Mouse (Mus musculus) gastrocnemius, postnatal 14 days (tissue): ENCODE data around the gene Ccp110. TPM values are rescaled to one million over a fixed set of nuclear protein-coding genes. Genes with fewer than 3 reads are reported as not detected.

ENCODE experiments used
- DNase-seq: peaks from one replicate; pipeline ENCODE4 v3.0.0; 2021; ENCODE audit warnings: mixed read lengths
- intact Hi-C: fragments of 180-260 bp; cut with DNase I; formaldehyde crosslinking; loops from one replicate; pipeline ENCODE4 v1.15.1; 2025; ENCODE audit warnings: low total_unique reads
- total RNA-seq, 2 experiments: library from RNA; stranded (reverse); gene quantifications; 2 replicates each; pipeline ENCODE4 v1.2.3; 2021

Ccp110 gene
- total RNA-seq, 2 experiments from 2014 or later, result 2.6 to 3.1 TPM

DNA sequence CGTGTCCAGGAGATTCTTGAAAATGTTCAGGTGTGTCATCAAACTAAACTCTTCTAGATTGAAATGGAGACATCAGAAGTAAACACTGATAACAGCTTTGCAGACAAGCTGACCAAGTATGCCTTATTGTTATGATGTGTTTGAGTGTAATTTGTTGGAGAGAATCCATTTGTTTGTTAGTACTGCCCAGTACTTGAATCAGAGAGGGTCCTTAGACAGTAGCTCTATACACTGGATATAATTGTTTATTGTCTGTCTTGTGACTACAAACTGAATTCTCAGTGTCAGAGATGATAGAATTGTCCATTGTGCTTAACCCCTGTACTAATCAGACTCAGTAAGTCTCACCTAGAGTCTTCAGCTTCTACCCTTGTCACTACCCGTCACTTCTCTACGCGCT lies 5.7 kb downstream of the Ccp110 start:
- intact Hi-C loops, result no loop called here
- no peak for DNase-seq

DNA sequence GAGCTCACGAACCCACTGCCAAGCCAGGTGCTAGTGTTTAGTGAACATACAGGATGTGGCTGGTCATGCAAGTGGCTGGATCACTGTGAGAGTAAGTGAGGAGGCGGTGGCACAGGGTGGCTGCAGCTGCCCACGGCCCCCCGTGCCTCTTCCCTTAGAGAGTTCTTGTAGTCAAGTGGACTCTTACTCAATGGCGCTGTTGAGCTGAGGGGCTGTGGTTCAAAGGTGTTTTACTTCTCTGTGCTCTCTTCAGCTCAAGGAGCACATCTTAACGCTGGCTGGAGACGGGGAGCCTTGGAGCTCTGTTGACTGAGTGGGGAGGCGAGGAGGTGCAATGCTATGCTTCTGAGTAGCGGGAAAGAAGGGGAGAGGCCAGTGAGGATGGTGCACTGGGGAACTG lies 11.6 kb downstream of the Ccp110 start:
- no peak for DNase-seq
- intact Hi-C loops, result no loop called here

DNA sequence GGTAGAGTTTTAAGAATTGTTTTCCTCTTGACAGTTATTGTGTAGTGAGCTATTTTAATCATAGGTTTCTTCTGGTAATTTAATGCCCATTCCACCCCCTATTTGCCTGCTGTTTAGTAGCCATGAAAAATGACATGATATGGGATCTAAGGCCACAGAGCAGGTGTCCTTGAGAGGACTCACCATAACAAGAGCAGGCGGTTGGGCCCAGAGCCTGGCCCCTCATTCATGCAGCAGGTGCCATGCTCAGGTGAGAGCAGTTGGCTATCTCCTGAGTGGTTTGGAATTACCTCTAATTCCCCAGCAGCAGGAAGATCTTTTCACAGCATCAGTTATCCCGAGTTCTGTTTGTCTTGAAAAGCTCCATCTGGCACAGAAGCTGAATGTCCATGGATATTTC lies 13.1 kb downstream of the Ccp110 start:
- DNase-seq, result no peak
- intact Hi-C loops, result no loop called here

DNA sequence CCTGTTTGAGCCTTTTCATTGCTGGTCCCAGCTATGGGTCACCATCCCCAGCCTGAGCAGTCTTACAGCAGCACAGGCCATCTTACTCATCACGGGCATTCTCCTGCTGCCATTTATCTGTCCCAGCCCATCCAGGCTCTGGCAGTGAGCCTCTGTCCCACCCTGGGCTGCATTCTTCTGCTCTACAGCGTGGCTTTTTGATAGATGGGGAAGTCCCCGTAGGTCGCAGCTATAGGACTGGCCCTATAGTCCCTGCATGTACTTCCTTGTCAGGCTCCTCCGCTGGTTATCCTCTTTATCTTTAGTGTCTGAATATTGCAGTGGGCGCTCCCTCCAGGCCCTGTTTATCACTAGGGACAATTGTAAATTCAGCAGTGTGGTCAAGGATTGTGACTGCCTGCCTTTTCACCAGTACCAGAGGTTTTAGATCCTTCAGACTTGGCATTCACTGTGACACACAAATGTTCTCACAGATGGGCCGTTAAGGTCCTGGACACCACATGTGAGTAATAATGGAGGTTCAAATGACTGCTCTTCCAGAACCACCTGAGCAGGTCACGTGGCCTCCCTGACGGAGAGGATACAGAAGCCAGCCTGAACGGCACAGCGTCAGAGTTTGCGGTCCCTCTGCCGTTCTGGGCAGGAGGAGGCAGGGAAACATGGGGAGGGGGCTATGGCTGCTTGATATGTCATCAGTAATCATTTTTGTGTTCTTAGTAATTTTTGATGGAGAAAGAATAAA lies 16.7 kb downstream of the Ccp110 start:
- intact Hi-C loops, result no loop called here

DNA sequence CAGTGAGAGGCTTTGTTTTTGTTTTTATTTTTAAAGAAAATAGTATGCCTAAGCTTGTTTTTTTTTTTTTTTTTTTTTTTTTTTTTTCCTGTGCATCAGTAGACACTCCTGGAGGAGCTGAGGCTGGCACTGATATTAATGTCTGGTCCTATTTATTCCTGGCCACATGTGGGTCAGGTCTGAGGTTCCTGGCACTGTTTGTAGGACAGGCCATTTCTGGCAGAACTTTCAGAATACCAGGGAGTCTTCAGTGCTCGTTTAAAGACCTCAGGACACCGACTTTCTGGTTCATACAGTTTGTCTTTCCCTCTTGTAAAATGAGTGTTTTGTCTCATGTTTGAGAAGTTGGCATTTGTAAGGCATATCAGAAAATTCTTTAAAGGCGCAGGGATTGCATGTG lies 19.4 kb downstream of the Ccp110 start:
- intact Hi-C loops, result no loop called here
- no peak for DNase-seq

More for the DNA sequence above, 16.7 kb downstream of the Ccp110 start:
- DNase-seq, result no peak

DNA sequence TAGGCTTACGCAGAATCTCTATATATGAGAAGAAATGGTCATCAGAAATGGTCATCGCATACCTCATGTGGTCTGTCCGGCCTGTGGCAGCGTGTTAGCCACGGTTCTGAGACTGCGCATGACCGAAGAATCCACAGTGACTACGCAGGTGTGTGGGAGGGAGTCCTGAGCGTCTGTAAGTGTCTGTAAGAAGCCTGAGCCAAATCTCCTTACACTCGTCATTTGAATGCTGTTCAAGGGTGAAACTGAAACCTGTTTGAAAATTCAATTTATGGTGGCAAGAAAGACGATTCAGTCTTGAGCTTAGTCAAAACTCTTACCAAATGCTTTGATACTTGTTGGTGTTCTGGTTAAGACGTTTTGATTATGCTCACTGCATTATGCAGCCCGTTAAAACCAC lies 20.9 kb downstream of the Ccp110 start:
- DNase-seq, result no peak
- intact Hi-C loops, result no loop called here

DNA sequence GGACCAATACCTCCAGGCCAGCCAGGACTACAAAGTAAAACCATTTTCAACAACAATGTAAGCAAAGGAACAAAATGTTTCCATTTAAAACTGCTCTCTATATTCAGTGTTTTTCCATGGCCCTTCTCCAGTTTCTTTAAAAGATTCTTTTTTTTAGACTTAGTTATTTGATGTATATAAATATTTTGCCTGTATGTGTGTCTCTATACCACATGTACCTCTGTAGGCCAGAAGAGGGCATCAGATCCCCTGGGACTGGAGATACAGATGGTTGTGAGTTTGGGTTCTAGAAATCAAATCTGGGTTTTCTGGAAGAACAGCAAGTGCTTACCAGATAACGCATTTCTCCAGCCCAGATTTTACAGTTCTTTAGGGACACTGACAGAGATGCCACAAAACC lies 26.4 kb downstream of the Ccp110 start:
- intact Hi-C loops, result no loop called here
- no peak for DNase-seq

DNA sequence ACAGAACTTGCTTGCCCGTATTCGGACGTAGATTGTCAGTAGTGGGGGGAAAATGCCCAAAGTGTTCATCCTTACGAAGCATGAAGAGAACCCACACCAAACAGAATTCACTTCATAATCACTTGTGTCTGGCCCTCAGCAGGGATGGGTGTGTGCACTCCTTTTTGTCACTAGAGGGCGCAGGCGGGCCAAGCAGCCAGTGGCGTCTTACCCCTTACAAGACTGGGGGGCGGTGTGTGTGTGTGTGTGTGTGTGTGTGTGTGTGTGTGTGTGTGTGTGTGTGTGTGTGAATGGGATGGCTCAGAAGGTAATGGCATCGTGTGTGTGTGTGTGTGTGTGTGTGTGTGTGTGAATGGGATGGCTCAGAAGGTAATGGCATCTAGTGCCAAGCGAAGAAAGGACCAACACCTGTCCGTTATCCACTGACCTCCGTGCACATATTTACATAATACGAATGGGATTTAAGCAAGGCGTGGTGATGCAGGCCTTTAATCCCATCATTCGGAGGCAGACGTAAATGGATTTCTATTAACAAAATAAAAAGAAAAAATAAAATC lies 27.7 kb downstream of the Ccp110 start, which contains the start of gene Vps35l:
Gene Vps35l (plus strand): TSS at position 252 of the 557 bp plus-strand sequence.
- peak; percentile 80 for DNase-seq

DNA sequence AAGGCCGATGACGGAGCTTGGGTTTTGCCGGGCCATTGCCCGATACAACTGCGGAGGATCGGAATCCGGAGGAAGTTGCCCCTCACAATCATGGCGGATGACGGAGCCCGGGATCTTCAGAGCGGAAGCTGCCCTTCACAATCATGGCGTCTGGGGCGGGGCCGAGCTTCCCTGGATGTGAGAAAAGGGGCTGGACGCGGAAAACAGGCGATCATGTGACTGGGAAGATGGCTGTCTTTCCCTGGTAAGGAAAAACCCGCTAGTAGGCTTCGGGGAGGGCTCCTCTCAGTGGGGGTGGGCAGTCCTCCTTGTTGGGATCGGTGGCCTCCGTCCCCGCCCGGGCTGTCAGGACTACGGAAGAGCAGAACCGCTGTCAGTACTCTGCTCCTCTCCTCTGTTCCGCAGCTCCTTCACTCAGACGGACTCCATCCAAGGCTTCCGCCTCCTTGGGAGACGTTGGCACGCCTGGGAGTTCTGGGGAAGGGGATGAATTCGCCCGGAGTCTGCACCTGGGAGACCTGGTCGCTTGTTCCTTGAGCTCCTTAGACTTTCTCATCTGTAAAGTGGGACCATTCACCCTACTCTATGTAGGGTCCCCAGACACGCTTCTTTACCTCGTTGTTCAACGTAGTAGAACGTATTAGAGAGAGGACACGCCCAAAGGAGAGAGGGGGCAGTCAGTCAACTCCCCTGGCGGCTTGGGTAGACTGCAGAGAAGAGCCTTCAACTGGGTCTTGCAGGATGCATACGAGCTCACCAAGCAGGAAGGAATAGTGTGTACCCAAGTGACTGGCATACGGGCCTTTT lies 28.4 kb downstream of the Ccp110 start:
- DNase-seq, result peak; percentile 98
- intact Hi-C loops, result no loop called here

More for the DNA sequence above, 27.7 kb downstream of the Ccp110 start, which contains the start of gene Vps35l:
- intact Hi-C loops, result no loop called here

DNA sequence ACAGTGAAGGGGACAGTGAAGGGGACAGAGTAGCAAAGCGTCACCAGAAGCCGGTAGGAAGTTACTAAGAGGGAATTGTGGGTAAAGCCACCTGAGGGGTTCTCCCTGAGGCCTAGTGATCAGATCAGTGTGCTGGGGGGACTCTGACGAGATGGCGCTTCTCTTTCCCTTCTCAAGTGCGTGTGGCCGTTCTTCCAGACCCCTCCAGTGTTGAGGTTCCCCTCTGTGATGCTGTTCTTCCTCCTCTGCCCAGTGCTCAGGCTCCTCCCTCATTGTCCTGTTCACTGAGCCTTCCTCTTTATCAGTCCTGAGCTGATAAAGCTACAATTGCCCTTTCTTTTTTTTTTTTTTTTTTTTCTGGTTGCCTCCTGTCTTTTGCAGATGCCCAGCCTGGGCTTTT lies 29.9 kb downstream of the Ccp110 start:
- no peak for DNase-seq
- intact Hi-C loops, result no loop called here

DNA sequence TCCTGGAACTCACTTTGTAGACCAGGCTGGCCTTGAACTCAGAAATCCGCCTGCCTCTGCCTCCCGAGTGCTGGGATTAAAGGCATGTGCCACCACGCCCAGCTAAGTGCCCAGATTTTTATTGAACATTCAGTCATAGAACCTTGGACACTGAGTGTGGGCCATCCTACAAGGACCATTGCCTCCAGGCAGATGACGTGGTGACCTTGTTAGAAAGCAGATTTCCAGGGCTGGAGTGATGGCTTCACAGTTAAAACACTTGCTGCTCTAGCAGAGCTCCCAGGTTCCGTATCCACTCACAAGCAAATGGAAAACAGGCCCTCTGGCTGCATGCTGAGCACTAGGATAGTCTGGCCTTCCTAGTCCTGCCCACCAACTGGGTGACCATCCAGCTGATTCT lies 32.4 kb downstream of the Ccp110 start:
- intact Hi-C loops, result no loop called here
- DNase-seq, result no peak

DNA sequence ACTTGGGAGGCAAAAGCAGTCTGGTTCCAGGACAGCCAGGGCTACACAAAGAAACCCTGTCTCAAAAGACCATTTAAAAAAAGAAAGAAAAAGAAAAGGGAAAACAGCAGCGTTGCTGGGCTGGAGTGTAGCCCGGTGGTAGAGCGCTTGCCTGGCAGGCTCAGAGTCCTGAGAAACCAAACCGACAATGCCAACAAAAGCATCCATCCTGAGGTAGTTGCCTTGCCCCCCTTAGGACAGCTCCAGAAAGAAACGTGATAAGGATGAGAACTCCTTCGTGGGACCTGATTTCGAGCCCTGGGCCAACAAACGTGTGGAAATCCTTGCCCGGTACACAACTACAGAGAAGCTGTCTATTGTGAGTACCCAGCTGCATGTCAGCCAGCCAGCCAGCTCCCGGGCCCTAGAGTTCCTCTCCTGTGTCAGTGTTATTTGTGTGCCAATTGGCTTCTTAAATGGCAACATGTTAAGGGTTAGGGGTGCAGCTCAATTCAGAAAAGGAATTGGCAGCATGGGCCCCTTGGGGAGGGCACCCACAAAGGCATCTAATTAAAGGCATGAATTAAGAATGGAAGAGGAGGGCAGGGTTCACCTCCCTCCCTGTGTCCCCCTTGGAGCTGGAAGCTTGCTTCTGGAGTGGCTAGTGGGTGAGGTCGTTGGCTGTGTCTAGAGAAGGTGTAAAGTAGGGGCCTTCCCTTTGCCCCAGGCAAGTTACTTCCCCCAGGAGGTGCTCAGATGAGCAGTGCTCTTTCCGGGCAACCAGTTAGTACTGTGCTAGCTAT lies 35.7 kb downstream of the Ccp110 start:
- no peak for DNase-seq

DNA sequence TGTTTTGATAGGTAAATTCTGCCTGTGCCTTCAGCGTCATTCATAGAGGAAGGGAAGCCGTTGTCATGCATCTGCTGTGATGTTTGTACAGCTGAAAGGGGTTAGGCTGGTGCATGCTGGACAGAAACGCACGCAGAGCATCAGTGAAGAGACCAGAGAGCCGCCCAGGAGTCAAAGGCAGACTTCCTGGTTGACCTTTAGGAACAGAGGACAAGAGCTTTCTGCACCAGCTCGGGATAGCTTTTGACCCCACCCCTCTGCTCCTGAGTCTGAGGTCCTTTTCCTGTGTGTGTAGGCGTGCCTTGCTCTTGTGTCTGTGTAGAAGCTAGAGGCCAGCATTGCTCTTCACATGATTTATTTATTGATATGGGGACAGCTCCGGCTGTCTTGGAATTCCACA lies 37.4 kb downstream of the Ccp110 start:
- no peak for DNase-seq
- intact Hi-C loops, result no loop called here

More for the DNA sequence above, 35.7 kb downstream of the Ccp110 start:
- intact Hi-C loops, result no loop called here

DNA sequence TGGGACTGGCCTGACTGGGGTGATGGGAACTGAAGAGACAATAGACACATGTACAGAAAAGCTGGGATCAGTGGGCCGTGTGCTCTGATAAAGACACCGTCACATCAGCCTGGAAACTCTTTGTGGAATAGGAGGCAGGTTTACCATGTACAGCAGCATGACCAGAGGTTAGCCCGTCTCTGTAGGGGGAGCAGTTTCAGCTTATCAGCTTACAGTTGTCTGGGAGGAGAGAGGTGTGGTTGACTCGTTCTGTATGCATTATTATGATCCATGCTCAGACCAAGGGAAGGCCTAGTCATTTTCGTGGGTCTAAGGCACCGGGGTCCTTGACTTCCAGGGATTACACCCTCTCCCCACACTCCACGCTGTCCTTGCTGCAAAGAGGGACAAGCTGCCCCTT lies 39.3 kb downstream of the Ccp110 start:
- DNase-seq, result no peak
- intact Hi-C loops, result no loop called here

DNA sequence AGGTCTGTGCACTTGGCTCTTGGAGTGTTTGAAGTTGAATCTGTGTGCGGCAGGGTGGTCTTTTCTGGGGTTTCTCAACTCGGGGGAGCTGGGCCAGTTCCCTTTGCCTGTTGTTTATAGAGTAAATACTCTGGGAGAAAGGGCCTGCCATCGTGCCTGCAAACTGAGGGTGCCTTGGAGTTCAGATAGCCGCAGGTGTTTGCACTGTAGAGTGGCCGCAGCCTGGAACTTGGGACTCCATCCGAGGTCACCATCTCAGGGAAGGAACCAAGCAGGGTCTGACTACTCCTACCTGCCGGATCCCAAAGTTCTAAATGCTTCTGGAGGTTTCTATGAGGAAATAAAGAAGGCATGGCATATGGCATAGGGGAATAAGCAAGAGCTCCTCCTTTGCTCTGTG lies 43.4 kb downstream of the Ccp110 start:
- intact Hi-C loops, result no loop called here
- no peak for DNase-seq

DNA sequence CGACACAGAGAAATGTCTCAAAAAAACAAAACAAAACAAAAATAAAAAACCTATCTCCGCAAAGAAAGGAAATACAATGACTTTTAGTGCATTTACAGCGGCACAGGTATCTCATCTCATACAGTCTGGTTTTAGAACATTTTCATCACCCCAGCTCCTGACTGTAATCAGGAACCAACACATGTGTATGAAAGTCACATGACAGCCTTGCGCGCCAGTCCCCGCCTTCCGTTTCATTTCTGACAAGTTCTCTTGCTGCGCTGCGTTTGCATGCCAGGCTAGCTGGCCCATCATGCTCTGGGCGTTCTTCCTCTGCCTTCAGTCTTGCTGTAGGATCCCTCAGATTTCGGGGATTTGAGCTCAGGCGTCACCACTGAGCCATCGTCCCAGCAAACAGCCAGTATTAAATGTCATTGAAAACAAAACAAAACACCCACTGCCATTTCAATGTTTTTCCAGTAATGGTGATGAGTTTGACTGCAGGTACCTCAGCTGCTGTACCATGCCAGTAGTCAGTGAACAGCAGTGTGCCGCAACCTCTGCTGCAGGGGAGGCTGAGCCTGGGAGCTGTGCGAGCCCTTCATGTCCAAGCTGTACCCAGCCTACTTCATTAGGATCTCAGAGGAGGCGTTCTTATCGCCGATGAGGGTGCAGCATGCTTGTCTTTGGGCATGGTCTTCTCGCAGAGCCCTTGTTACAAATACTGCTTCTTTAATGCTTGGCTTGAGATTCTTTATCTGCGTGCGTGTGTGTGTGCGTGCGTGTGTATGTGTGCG lies 44.3 kb downstream of the Ccp110 start:
- no peak for DNase-seq
- intact Hi-C loops, result no loop called here

DNA sequence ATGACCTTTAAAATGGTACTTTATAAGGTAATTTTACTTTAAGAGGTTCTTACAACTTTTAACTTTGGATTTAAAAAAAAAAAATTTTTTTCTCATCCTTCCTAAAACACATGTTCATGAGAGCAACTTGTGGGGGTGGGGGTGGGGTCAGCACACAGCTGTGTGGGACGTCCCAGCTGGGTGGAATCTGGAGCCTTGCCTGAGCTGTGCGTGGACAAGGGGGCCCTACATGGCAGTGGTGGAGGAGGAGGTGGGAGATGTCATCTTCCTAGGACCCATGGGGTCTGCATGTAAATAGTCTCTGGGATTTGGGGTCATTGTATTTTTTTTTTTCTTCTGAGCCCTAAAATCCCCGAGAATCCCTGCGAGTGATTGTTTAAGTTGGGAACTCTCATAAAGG lies 46.0 kb downstream of the Ccp110 start:
- intact Hi-C loops, result no loop called here
- DNase-seq, result peak; percentile 42

DNA sequence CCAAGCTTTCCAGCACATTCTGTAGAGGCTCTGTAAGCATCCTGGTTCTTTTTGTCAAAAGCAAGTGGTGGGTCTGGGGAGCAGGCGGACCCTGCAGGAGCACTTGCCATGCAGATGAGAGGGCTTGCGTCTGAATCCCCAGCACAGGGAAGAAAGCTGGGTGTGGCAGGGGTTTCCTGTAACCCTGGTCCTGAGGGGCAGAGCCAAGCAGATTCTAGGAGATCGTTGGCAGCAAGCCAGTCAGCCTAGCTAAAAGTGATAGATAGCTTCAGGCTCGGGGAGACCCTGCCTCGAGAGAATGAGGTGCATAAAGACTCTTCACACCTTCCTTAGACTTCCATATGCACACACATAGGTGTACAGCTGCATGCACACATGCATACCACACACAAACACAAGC lies 47.0 kb downstream of the Ccp110 start:
- DNase-seq, result no peak
- intact Hi-C loops, result no loop called here

DNA sequence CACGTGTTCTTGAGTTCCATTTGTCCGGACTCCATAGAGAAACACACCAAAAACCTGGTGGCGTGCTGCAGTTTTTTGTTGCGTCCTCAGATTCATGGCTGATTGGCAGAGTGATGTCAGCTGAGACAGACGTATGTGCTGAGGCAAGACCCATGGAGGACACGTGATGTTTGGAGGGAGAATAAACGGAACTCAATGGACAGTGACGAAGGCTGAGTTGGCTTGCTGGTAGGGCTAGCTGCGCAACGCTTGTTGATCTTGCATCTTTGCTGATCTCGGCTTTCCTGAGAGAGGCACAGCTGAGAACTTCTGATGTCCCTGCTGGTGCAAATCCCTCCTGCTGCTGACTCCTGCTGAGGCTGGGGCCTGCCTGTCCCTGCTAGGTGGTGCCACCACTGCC lies 51.6 kb downstream of the Ccp110 start:
- intact Hi-C loops, result loop anchor here (2.0 to 10.0 kb wide), 2 partner anchors 81 to 233 kb away; no protein-coding TSS in a partner anchor
- no peak for DNase-seq
